Mouse (Mus musculus): ENCODE measurements at regions not wholly inside any gene's neighbourhood (a gene's known extent, or its start where the extent isn't known, plus 50 kb on each side); places are given as distances from the start of the nearest gene placed in this dataset.

DNA sequence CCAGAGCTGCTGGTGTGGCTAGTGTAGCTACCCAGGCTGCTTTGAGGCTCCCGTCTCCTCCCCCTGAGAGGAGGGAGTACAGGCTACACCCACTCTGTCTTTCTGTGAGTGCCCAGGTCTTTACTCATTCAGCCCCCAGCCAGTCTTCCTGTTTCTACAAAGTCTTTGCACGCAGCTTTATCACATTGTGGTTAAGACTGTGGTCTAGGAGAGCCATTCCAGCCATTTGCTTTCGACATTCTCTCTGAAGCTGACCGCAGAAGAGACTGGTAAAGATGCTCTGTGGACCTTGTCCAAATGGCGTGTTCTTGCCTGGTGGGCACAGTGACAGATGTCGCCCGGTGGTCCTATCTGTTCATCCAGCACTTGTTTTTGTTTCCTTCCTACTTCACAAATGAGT lies 62.0 kb downstream of the Tpra1 start:
- H3K27me3 ChIP-seq = no peaks in the 10 kb centered on the region
- no peak overlapping the region for H3K4me3 ChIP-seq (replicated peaks)
- H3K9ac ChIP-seq = no peak overlapping the region
- no peak for DNase-seq
- 17% methylated on average over 7 of the region's 7 CpGs for WGBS (ENCODE audit: insufficient replicate concordance)
- no peak overlapping the region for H3K27ac ChIP-seq
- no peak overlapping the region for H3K4me2 ChIP-seq
- H3K9me3 ChIP-seq (replicated peaks) = no peaks in the 10 kb centered on the region
- no peak for ATAC-seq (ENCODE audit: low read depth)
- no peaks in the 10 kb centered on the region for H3K36me3 ChIP-seq
- H3K4me1 ChIP-seq (replicated peaks) = no peaks in the 10 kb centered on the region

DNA sequence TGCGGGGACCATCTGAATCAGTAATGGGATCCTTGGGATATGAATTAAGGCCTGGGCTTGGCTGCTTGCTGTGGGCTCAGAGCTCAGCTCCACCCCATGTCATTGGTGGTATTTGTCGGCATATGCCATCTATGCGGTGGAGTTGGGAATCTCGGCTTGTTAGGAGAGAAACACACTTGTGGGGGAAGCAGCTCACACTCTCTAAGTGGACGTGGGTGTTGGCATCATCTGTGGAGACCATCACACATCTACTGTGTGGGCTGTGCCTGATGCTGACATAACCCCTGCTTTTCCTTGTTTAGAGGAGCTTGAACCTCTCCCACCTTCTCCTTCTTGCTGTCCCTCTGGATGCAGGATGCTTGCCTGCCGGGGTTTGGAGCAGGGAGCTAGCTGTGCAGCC lies 62.9 kb downstream of the Tpra1 start:
- H3K9ac ChIP-seq = no peak overlapping the region
- H3K4me3 ChIP-seq (replicated peaks) = no peak overlapping the region
- no peaks in the 10 kb centered on the region for H3K27me3 ChIP-seq
- H3K36me3 ChIP-seq = no peaks in the 10 kb centered on the region
- ATAC-seq (ENCODE audit: low read depth) (no peak), DNase-seq (no peak)
- H3K27ac ChIP-seq = no peak overlapping the region
- WGBS (ENCODE audit: insufficient replicate concordance) = 65% methylated on average over 6 of the region's 6 CpGs
- H3K9me3 ChIP-seq (replicated peaks) = no peaks in the 10 kb centered on the region
- no peaks in the 10 kb centered on the region for H3K4me1 ChIP-seq (replicated peaks)
- no peak overlapping the region for H3K4me2 ChIP-seq

DNA sequence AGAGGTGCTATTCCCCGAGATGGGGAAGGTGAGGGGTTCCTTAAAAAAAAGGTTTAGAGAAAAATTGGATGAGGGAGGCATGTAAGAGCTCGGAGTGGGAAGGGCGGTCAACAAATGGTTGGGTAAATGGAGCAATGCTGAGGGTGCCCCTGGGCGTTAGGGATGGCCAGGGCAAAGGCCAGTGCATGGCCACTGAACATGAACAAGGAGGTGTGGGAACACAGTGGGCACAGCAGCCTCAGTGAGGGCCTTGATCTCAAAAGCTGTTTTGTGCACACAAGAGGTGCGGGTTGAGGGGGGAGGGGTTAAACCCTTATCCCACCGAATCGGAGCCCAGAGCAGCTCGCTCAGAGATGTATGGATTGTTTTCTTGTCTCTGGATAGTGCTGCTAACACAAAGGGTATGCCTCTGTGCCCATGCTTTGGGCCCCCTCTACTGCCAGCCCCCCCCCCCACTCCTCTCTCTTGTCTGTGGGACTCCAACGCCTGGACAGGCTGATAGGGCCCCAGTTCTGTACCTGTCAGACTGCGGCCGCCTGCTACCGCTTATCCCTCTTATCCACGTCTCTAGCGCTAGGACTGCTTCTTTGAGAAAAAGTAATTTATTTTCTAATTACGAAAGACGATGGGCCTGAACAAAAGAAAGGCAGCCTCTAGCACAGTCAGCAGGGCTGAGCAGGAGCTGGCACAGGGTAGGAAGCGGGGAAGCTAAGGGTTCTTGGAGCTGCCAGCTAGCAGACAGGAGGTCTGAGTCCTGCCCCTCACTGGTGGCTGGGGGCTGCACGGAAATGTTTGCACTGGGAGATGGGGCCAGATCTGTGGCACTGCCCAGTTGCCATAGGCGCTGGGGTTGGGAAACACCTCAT lies 63.5 kb downstream of the Tpra1 start:
- no peaks in the 10 kb centered on the region for H3K9me3 ChIP-seq (replicated peaks)
- no peak overlapping the region for H3K4me3 ChIP-seq (replicated peaks)
- no peaks in the 10 kb centered on the region for H3K4me1 ChIP-seq (replicated peaks)
- 59% methylated on average over 19 of the region's 19 CpGs for WGBS (ENCODE audit: insufficient replicate concordance)
- H3K27ac ChIP-seq = no peak overlapping the region
- H3K36me3 ChIP-seq = no peaks in the 10 kb centered on the region
- ATAC-seq (ENCODE audit: low read depth) = no peak
- no peak overlapping the region for H3K9ac ChIP-seq
- H3K4me2 ChIP-seq = no peak overlapping the region
- DNase-seq = no peak
- H3K27me3 ChIP-seq = no peaks in the 10 kb centered on the region

DNA sequence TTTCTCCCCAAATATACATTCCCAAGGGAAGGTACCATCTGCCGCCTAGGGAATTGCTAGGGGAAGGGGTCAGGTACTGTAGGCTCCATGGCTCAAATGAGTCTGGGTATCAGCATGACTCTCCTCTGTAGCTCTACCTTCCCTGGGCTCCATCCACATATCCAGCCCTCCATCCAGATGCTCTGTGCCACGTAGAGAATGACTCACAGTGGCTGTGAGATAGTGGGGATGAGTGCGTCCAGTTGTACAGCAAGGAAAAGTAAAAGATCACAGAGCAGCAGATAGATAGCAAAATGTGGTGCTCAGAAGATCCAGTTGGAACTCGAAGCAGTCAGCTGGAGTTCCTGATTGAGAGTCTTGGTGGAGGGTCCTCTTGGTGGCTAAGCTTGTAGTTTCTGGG lies 64.5 kb downstream of the Tpra1 start:
- Histone ChIP-seq H3K4me2 (no peak overlapping the region), H3K4me3 (replicated peaks) (no peak overlapping the region), H3K36me3 (no peaks in the 10 kb centered on the region), H3K9ac (no peak overlapping the region), H3K27ac (no peak overlapping the region), H3K4me1 (replicated peaks) (no peaks in the 10 kb centered on the region), H3K27me3 (no peaks in the 10 kb centered on the region), H3K9me3 (replicated peaks) (no peaks in the 10 kb centered on the region)
- DNase-seq = no peak
- 52% methylated on average over 4 of the region's 4 CpGs for WGBS (ENCODE audit: insufficient replicate concordance)
- no peak for ATAC-seq (ENCODE audit: low read depth)

DNA sequence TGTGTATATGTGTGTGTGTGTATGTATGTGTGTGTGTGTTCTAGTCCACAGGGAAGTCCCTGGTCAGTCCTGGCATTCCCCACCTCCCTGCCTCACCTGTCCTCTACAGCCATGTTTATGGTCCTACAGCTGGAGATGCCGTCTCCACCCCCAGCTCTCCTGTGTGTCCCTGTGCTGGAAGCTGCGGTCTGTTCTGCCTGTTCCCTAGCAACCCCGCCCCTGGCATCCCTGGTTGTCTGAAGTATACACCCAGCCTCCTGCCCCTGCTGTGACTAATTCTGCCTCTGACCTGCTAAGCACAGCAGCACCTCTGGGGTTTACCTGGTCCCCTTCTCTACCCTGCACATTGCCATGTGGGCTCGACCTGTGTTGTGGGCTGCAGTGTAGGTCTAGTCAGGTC lies 66.8 kb downstream of the Tpra1 start:
- DNase-seq = no peak
- Histone ChIP-seq H3K27me3 (peaks cover 9% of the 10 kb centered on the region; the same call in 1 of the 2 replicates), H3K9ac (no peak overlapping the region), H3K27ac (no peak overlapping the region), H3K9me3 (replicated peaks) (no peaks in the 10 kb centered on the region), H3K4me2 (no peak overlapping the region), H3K4me3 (replicated peaks) (no peak overlapping the region), H3K4me1 (replicated peaks) (no peaks in the 10 kb centered on the region), H3K36me3 (no peaks in the 10 kb centered on the region)
- ATAC-seq (ENCODE audit: low read depth) = no peak
- WGBS (ENCODE audit: insufficient replicate concordance) = 42% methylated on average over 4 of the region's 4 CpGs

DNA sequence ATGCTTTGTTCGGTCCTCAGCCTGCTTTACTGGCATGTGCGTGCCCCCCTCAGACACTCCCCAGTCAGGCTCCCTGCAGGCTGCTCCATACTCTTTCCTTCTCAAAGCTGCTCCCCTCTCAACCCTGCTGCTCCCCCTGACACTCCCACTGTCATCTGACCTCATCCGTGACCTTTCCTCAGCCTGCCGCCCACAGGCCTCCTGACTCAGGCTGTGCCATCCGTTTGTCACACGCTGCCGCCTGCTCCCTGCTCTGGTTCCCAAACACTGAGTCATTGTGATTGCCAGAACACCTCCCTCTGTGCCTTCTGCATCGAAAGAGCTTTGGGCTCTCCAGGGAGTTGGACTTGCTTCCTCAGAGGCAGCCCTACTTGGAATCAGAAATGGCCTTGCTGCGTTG lies 69.7 kb downstream of the Tpra1 start:
- no peak overlapping the region for H3K4me3 ChIP-seq (replicated peaks)
- no peaks in the 10 kb centered on the region for H3K9me3 ChIP-seq (replicated peaks)
- H3K36me3 ChIP-seq = no peaks in the 10 kb centered on the region
- no peak overlapping the region for H3K9ac ChIP-seq
- DNase-seq (no peak), ATAC-seq (ENCODE audit: low read depth) (no peak)
- H3K4me2 ChIP-seq = no peak overlapping the region
- no peaks in the 10 kb centered on the region for H3K4me1 ChIP-seq (replicated peaks)
- no peak overlapping the region for H3K27ac ChIP-seq
- peaks cover 20% of the 10 kb centered on the region for H3K27me3 ChIP-seq
- WGBS (ENCODE audit: insufficient replicate concordance) = 37% methylated on average over 9 of the region's 9 CpGs

DNA sequence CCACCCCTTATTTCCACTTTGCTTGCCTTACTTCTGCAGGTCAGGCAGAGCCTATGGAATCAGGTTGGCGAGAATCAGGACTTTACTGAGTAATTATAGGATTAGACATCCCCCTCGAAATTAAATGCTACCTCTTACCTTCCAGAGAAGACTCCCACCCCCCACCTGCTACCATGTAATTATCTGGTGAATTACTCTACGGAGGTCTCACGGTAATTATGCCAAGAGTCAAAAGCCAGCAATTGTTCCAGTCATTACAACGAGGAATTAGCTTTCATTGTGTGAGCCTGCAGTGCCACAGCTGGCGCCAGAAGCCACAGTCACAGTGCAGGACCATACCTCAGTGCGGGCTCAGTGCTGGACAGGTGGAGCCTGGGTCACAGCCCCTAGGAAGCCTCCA lies 72.4 kb downstream of the Tpra1 start:
- Histone ChIP-seq H3K4me3 (replicated peaks) (no peak overlapping the region), H3K9ac (no peak overlapping the region), H3K27ac (no peak overlapping the region), H3K27me3 (peaks cover 43% of the 10 kb centered on the region), H3K4me1 (replicated peaks) (no peaks in the 10 kb centered on the region), H3K36me3 (no peaks in the 10 kb centered on the region), H3K4me2 (no peak overlapping the region), H3K9me3 (replicated peaks) (no peaks in the 10 kb centered on the region)
- ATAC-seq (ENCODE audit: low read depth) = no peak
- no peak for DNase-seq
- WGBS (ENCODE audit: insufficient replicate concordance) = 48% methylated on average over 7 of the region's 7 CpGs

DNA sequence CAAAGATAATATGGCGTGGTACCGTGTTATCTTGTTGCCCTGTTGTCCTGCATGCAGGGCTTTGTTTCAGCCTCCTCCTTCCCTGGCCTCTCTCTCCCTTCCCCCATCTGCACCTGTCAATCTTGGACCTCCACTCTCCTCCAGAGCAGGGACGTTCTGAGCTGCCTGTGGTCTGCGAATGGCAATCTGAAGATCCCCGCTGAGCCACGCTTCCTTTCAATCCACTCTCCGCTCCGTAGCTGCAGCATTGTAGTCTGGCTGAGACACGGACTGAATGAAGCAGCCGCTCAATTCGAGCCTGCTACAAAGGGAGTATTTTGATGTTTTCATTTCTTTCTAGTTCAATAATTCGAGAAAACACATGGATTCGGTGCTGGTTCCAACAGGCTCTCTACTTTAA lies 74.5 kb downstream of the Tpra1 start:
- no peak overlapping the region for H3K4me2 ChIP-seq
- no peaks in the 10 kb centered on the region for H3K4me1 ChIP-seq (replicated peaks)
- ATAC-seq (ENCODE audit: low read depth) (no peak), DNase-seq (no peak)
- no peaks in the 10 kb centered on the region for H3K36me3 ChIP-seq
- peaks cover 49% of the 10 kb centered on the region for H3K27me3 ChIP-seq
- no peak overlapping the region for H3K27ac ChIP-seq
- WGBS (ENCODE audit: insufficient replicate concordance) = 8% methylated on average over 13 of the region's 13 CpGs
- H3K9ac ChIP-seq = no peak overlapping the region
- no peak overlapping the region for H3K4me3 ChIP-seq (replicated peaks)
- H3K9me3 ChIP-seq (replicated peaks) = no peaks in the 10 kb centered on the region

DNA sequence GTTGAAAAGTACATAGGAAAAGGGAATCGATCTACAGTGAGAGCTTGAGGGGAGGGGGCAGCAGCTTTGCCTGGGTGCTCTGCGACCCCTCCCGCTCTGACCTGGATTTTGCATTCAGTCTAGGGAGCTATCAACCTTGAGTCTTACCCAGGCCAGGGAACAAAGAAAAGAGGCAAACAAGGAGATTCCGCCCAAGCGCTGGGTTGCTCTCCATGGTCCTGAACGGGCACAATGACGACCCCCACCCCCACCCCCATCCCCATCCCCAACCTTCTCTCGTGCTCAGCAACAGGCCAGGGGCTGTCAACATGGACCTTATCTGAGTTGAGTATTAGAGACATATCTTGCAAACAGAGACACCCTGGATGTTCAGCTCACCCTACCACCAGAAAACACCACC lies 74.9 kb downstream of the Tpra1 start:
- 3% methylated on average over 8 of the region's 8 CpGs for WGBS (ENCODE audit: insufficient replicate concordance)
- no peak overlapping the region for H3K4me2 ChIP-seq
- DNase-seq (no peak), ATAC-seq (ENCODE audit: low read depth) (no peak)
- H3K4me3 ChIP-seq (replicated peaks) = no peak overlapping the region
- no peaks in the 10 kb centered on the region for H3K36me3 ChIP-seq
- no peak overlapping the region for H3K9ac ChIP-seq
- no peaks in the 10 kb centered on the region for H3K9me3 ChIP-seq (replicated peaks)
- no peaks in the 10 kb centered on the region for H3K4me1 ChIP-seq (replicated peaks)
- no peak overlapping the region for H3K27ac ChIP-seq
- H3K27me3 ChIP-seq = peaks cover 50% of the 10 kb centered on the region

DNA sequence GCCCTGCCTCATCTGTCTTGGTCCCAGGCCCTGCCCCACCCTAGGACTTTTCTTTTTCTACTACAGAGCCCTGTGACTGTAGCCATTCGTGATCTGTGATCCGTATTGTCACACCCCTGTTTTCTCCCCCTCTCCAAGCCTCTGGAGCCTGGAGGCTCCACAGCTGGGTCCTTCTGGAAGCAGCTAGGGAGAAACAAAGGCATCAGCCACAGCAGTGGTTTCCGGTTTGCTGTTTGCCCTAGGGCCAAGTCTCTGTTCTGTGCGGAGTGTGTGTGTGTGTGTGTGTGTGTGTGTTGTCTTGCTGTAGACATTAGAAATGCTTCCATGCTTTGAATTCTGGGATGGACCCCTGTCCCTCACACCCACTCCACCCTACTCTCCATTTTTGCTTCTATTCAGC lies 76.9 kb downstream of the Tpra1 start:
- no peak overlapping the region for H3K9ac ChIP-seq
- DNase-seq (no peak), ATAC-seq (ENCODE audit: low read depth) (no peak)
- H3K9me3 ChIP-seq (replicated peaks) = no peaks in the 10 kb centered on the region
- H3K4me1 ChIP-seq (replicated peaks) = no peaks in the 10 kb centered on the region
- no peak overlapping the region for H3K4me3 ChIP-seq (replicated peaks)
- no peak overlapping the region for H3K4me2 ChIP-seq
- H3K27ac ChIP-seq = no peak overlapping the region
- no peaks in the 10 kb centered on the region for H3K36me3 ChIP-seq
- H3K27me3 ChIP-seq = peaks cover 46% of the 10 kb centered on the region
- WGBS (ENCODE audit: insufficient replicate concordance) = 48% methylated on average over 4 of the region's 4 CpGs

DNA sequence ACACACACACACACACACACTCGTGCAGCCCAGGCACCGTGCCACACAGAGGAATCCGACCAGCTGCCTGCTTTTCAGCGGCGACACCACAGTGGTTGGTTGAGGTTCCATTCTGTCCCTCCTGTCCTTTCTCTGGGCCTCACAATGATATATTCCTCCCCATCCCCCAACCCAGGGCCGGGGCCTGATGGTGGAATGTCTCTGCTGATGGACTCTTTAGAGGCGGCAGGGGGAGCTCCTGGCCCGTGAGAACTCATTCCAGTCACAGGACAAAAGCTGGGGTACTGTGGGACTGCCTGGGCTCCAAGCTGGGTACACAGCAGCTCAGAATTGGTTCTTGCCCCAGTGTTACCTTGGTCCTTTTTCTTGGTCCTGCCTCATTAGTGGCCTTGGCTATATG lies 78.1 kb downstream of the Tpra1 start:
- no peaks in the 10 kb centered on the region for H3K9me3 ChIP-seq (replicated peaks)
- no peak overlapping the region for H3K4me3 ChIP-seq (replicated peaks)
- no peak overlapping the region for H3K27ac ChIP-seq
- H3K36me3 ChIP-seq = no peaks in the 10 kb centered on the region
- H3K27me3 ChIP-seq = peaks cover 48% of the 10 kb centered on the region
- no peak for ATAC-seq (ENCODE audit: low read depth)
- no peak overlapping the region for H3K4me2 ChIP-seq
- H3K9ac ChIP-seq = no peak overlapping the region
- WGBS (ENCODE audit: insufficient replicate concordance) = 16% methylated on average over 8 of the region's 8 CpGs
- H3K4me1 ChIP-seq (replicated peaks) = no peaks in the 10 kb centered on the region
- DNase-seq = no peak

DNA sequence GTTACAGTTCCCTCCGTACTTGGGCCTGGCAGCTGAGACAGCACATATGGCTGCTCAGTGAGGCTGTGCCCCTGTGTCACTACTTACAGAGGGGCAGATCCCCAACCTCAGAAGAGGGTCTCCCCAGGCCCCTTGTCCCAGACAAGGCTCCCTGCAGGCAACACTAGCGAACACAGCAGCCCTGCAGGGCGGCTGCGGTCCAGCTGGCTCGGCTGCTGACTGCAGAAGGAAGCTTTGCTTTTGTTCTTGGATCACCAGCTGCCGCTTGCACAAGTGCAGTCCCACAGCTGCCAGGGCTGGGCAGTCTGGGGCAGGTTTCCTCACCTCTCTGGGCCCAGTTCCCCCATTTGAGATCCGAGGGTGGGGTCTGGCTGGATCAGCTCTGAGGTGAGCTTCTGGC lies 79.5 kb downstream of the Tpra1 start:
- Histone ChIP-seq H3K27ac (no peak overlapping the region), H3K4me1 (replicated peaks) (no peaks in the 10 kb centered on the region), H3K4me2 (no peak overlapping the region), H3K9me3 (replicated peaks) (no peaks in the 10 kb centered on the region), H3K27me3 (peaks cover 39% of the 10 kb centered on the region), H3K9ac (no peak overlapping the region), H3K36me3 (no peaks in the 10 kb centered on the region), H3K4me3 (replicated peaks) (no peak overlapping the region)
- ATAC-seq (ENCODE audit: low read depth) (no peak), DNase-seq (no peak)
- WGBS (ENCODE audit: insufficient replicate concordance) = 28% methylated on average over 7 of the region's 7 CpGs

Data from liver, embryonic 13.5 days (tissue).